Mouse (Mus musculus) CH12.LX (cell line): Measurements from ENCODE around the gene Tspo2. TPM values are rescaled to one million over a fixed set of nuclear protein-coding genes. Genes with fewer than 3 reads are reported as not detected.
A peak's percentile ranks its signal among the peaks of the same experiment; 100 is the strongest.

ENCODE experiments used
- DNase-seq: peaks from one replicate; pipeline ENCODE4 v3.0.0-alpha.2; 2013; ENCODE audit errors: extremely low read depth
- H3K27ac ChIP-seq: 2 replicates; pipeline ENCODE4 v1.5.1; 2012; ENCODE audit warnings: low read depth, mild to moderate bottlenecking, control low read depth, moderate library complexity; ENCODE audit not compliant: insufficient read depth
- H3K27me3 ChIP-seq: replicated peaks from 2 replicates; pipeline ENCODE3; 2012; ENCODE audit warnings: inconsistent platforms
- H3K36me3 ChIP-seq, 2 experiments: replicated peaks in 1 of 2; 2 replicates each; pipeline versions ENCODE3 to v1.6.1; 2012; ENCODE audit warnings: inconsistent platforms in 1 of 2, low read length in 1 of 2, mild to moderate bottlenecking in 1 of 2, mixed read lengths in 1 of 2, moderate library complexity in 1 of 2; ENCODE audit not compliant: control insufficient read depth in 1 of 2, insufficient read depth in 1 of 2
- H3K4me1 ChIP-seq, 2 experiments: 2 replicates each; pipeline ENCODE4 v1.6.1; 2012; ENCODE audit warnings: inconsistent platforms in 1 of 2, moderate library complexity in 1 of 2; ENCODE audit not compliant: insufficient read depth in 2 of 2, control insufficient read depth in 1 of 2
- H3K4me2 ChIP-seq: 2 replicates; pipeline ENCODE4 v1.6.1; 2012; ENCODE audit warnings: low read depth, mild to moderate bottlenecking, control low read depth; ENCODE audit not compliant: poor library complexity, insufficient read depth, severe bottlenecking
- H3K4me3 ChIP-seq, 3 experiments: fragments of 150-350 bp in 1 of 3; sonication (generic) in 1 of 3; replicated peaks in 1 of 3; 2 replicates each; pipeline versions ENCODE3 to v1.5.1; 2011 to 2012; ENCODE audit warnings: low read depth in 2 of 3, low read length in 2 of 3, mild to moderate bottlenecking in 2 of 3, moderate library complexity in 2 of 3, control low read depth in 1 of 3, improper control_type of control experiment in 1 of 3, inconsistent platforms in 1 of 3, mixed read lengths in 1 of 3; ENCODE audit not compliant: poor library complexity in 1 of 3
- H3K79me2 ChIP-seq: replicated peaks from 2 replicates; pipeline ENCODE4 v1.6.1; 2012; ENCODE audit warnings: mild to moderate bottlenecking, moderate library complexity; ENCODE audit not compliant: control insufficient read depth, poor library complexity, insufficient read depth, severe bottlenecking; ENCODE audit errors: extremely low read depth
- H3K9ac ChIP-seq: 2 replicates; pipeline ENCODE4 v1.6.1; 2012; ENCODE audit warnings: low read depth, mild to moderate bottlenecking, control low read depth, moderate library complexity; ENCODE audit not compliant: insufficient read depth
- H3K9me3 ChIP-seq: replicated peaks from 2 replicates; pipeline ENCODE3; 2012; ENCODE audit warnings: low read length, inconsistent platforms, mixed read lengths
- BHLHE40 ChIP-seq: IDR thresholded peaks from 2 replicates; pipeline ENCODE4 v1.6.1; 2011; ENCODE audit warnings: mild to moderate bottlenecking, low read depth, low read length, improper control_type of control experiment
- CHD1 ChIP-seq: IDR thresholded peaks from 2 replicates; pipeline ENCODE4 v1.6.1; 2012; ENCODE audit warnings: low read depth, low read length, improper control_type of control experiment, inconsistent platforms
- CHD2 ChIP-seq: IDR thresholded peaks from 2 replicates; pipeline ENCODE4 v1.6.1; 2011; ENCODE audit warnings: low read length, improper control_type of control experiment
- CTCF ChIP-seq, 2 experiments: IDR thresholded peaks in 1 of 2; conservative IDR thresholded peaks in 1 of 2; 2 replicates each; pipeline ENCODE4 v1.5.1; 2011 to 2012; ENCODE audit warnings: low read depth in 2 of 2, low read length in 2 of 2, improper control_type of control experiment in 1 of 2, inconsistent platforms in 1 of 2, mild to moderate bottlenecking in 1 of 2, moderate library complexity in 1 of 2
- E2F4 ChIP-seq: IDR thresholded peaks from 2 replicates; pipeline ENCODE4 v1.6.1; 2011; ENCODE audit warnings: low read depth, low read length, improper control_type of control experiment; ENCODE audit not compliant: insufficient replicate concordance
- ELF1 ChIP-seq: IDR thresholded peaks from 2 replicates; pipeline ENCODE4 v1.6.1; 2014; ENCODE audit warnings: low read depth, mild to moderate bottlenecking, inconsistent platforms, low read length, improper control_type of control experiment
- EP300 ChIP-seq: IDR thresholded peaks from 2 replicates; pipeline ENCODE4 v1.6.1; 2011; ENCODE audit warnings: low read length, improper control_type of control experiment
- ETS1 ChIP-seq: conservative IDR thresholded peaks from 2 replicates; pipeline ENCODE4 v1.6.1; 2012; ENCODE audit warnings: low read depth, mild to moderate bottlenecking, inconsistent platforms, low read length, improper control_type of control experiment, moderate library complexity
- GABPA ChIP-seq: IDR thresholded peaks from 2 replicates; pipeline ENCODE4 v1.6.1; 2012; ENCODE audit warnings: low read depth, low read length, improper control_type of control experiment, inconsistent platforms; ENCODE audit not compliant: insufficient replicate concordance
- HCFC1 ChIP-seq: IDR thresholded peaks from 2 replicates; pipeline ENCODE4 v1.6.1; 2012; ENCODE audit warnings: low read depth, mild to moderate bottlenecking, inconsistent platforms, low read length, improper control_type of control experiment
- IRF4 ChIP-seq: IDR thresholded peaks from 2 replicates; pipeline ENCODE4 v1.6.1; 2014; ENCODE audit warnings: low read depth, mild to moderate bottlenecking, inconsistent platforms, low read length, improper control_type of control experiment
- JUN ChIP-seq: IDR thresholded peaks from 2 replicates; pipeline ENCODE4 v1.6.1; 2011; ENCODE audit warnings: low read depth, mild to moderate bottlenecking, low read length, improper control_type of control experiment, moderate library complexity; ENCODE audit not compliant: insufficient read depth
- JUND ChIP-seq: conservative IDR thresholded peaks from 2 replicates; pipeline ENCODE4 v1.6.1; 2011; ENCODE audit warnings: low read depth, low read length, improper control_type of control experiment
- KAT2A ChIP-seq: IDR thresholded peaks from 2 replicates; pipeline ENCODE4 v1.6.1; 2012; ENCODE audit warnings: low read length, improper control_type of control experiment, inconsistent platforms; ENCODE audit not compliant: insufficient replicate concordance
- MAFK ChIP-seq: IDR thresholded peaks from 2 replicates; pipeline ENCODE4 v1.6.1; 2011; ENCODE audit warnings: low read length, improper control_type of control experiment; ENCODE audit not compliant: insufficient replicate concordance
- MAX ChIP-seq: IDR thresholded peaks from 2 replicates; pipeline ENCODE4 v1.6.1; 2011; ENCODE audit warnings: low read length, improper control_type of control experiment
- MAZ ChIP-seq: IDR thresholded peaks from 2 replicates; pipeline ENCODE4 v1.6.1; 2012; ENCODE audit warnings: low read depth, mild to moderate bottlenecking, inconsistent platforms, low read length, improper control_type of control experiment, moderate library complexity
- MEF2A ChIP-seq: IDR thresholded peaks from 2 replicates; pipeline ENCODE4 v1.6.1; 2014; ENCODE audit warnings: low read depth, mild to moderate bottlenecking, inconsistent platforms, low read length, improper control_type of control experiment, borderline replicate concordance
- MXI1 ChIP-seq: IDR thresholded peaks from 2 replicates; pipeline ENCODE4 v1.6.1; 2011; ENCODE audit warnings: mild to moderate bottlenecking, low read depth, low read length, improper control_type of control experiment
- MYC ChIP-seq: IDR thresholded peaks from 2 replicates; pipeline ENCODE4 v1.6.1; 2011; ENCODE audit warnings: low read depth, mild to moderate bottlenecking, improper control_type of control experiment, low read length
- NELFE ChIP-seq: IDR thresholded peaks from 2 replicates; pipeline ENCODE4 v1.6.1; 2011; ENCODE audit warnings: low read depth, low read length, improper control_type of control experiment
- NRF1 ChIP-seq: IDR thresholded peaks from 2 replicates; pipeline ENCODE4 v1.6.1; 2014; ENCODE audit warnings: low read depth, mild to moderate bottlenecking, inconsistent platforms, low read length, improper control_type of control experiment, moderate library complexity
- PAX5 ChIP-seq: IDR thresholded peaks from 2 replicates; pipeline ENCODE4 v1.6.1; 2012; ENCODE audit warnings: low read length, inconsistent platforms, mixed read lengths
- POLR2A ChIP-seq: IDR thresholded peaks from 2 replicates; pipeline ENCODE4 v1.6.1; 2011; ENCODE audit warnings: low read depth, mild to moderate bottlenecking, improper control_type of control experiment, low read length
- POLR2AphosphoS2 ChIP-seq: IDR thresholded peaks from 2 replicates; pipeline ENCODE4 v1.6.1; 2011; ENCODE audit warnings: low read depth, low read length, improper control_type of control experiment
- RAD21 ChIP-seq: IDR thresholded peaks from 2 replicates; pipeline ENCODE4 v1.6.1; 2011; ENCODE audit warnings: low read depth, mild to moderate bottlenecking, low read length, improper control_type of control experiment, moderate library complexity
- RCOR1 ChIP-seq: conservative IDR thresholded peaks from 2 replicates; pipeline ENCODE4 v1.6.1; 2012; ENCODE audit warnings: low read depth, mild to moderate bottlenecking, inconsistent platforms, low read length, improper control_type of control experiment
- SIN3A ChIP-seq: IDR thresholded peaks from 2 replicates; pipeline ENCODE4 v1.6.1; 2012; ENCODE audit warnings: low read length, improper control_type of control experiment, inconsistent platforms
- SMC3 ChIP-seq: IDR thresholded peaks from 2 replicates; pipeline ENCODE4 v1.6.1; 2011; ENCODE audit warnings: low read depth, low read length, improper control_type of control experiment
- TBP ChIP-seq: conservative IDR thresholded peaks from 2 replicates; pipeline ENCODE4 v1.6.1; 2011; ENCODE audit warnings: low read depth, low read length, improper control_type of control experiment
- TCF12 ChIP-seq: IDR thresholded peaks from 2 replicates; pipeline ENCODE4 v1.6.1; 2014; ENCODE audit warnings: low read depth, mild to moderate bottlenecking, inconsistent platforms, low read length, improper control_type of control experiment
- UBTF ChIP-seq: IDR thresholded peaks from 2 replicates; pipeline ENCODE4 v1.6.1; 2012; ENCODE audit warnings: low read depth, mild to moderate bottlenecking, inconsistent platforms, low read length, improper control_type of control experiment, moderate library complexity
- USF1 ChIP-seq: IDR thresholded peaks from 2 replicates; pipeline ENCODE4 v1.6.1; 2014; ENCODE audit warnings: low read depth, mild to moderate bottlenecking, inconsistent platforms, low read length, improper control_type of control experiment
- USF2 ChIP-seq: conservative IDR thresholded peaks from 2 replicates; pipeline ENCODE4 v1.6.1; 2011; ENCODE audit warnings: low read depth, low read length, improper control_type of control experiment
- ZC3H11A ChIP-seq: IDR thresholded peaks from 2 replicates; pipeline ENCODE4 v1.6.1; 2012; ENCODE audit warnings: low read depth, mild to moderate bottlenecking, inconsistent platforms, low read length, improper control_type of control experiment
- ZKSCAN1 ChIP-seq: IDR thresholded peaks from 2 replicates; pipeline ENCODE4 v1.6.1; 2012; ENCODE audit warnings: low read depth, inconsistent platforms, low read length, improper control_type of control experiment, borderline replicate concordance
- ZMIZ1 ChIP-seq: IDR thresholded peaks from 2 replicates; pipeline ENCODE4 v1.6.1; 2012; ENCODE audit warnings: low read depth, mild to moderate bottlenecking, inconsistent platforms, low read length, improper control_type of control experiment
- ZNF384 ChIP-seq: IDR thresholded peaks from 2 replicates; pipeline ENCODE4 v1.6.1; 2012; ENCODE audit warnings: low read depth, low read length, improper control_type of control experiment, inconsistent platforms
- dilution Hi-C: fragments of 300-500 bp; cut with MboI; formaldehyde crosslinking; loops from 2 replicates; pipeline ENCODE4 v1.14.3; 2020; ENCODE audit warnings: low sequenced_read_pairs; ENCODE audit not compliant: extremely low pct_unique_long_range_greater_than_20kb, extremely low pct_ligation_motif_present
- in situ Hi-C: fragments of 300-500 bp; cut with MboI; formaldehyde crosslinking; loops from 3 replicates; pipeline ENCODE4 v1.14.3; 2019; ENCODE audit warnings: low sequenced_read_pairs, low pct_ligation_motif_present, low pct_unique_long_range_greater_than_20kb, mixed read lengths
- polyA plus RNA-seq: library from polyadenylated mRNA; unstranded; fragments of >175 nt; gene quantifications from 2 replicates; pipeline ENCODE4 v1.2.1, GENCODE M21; 2012; ENCODE audit warnings: low read depth; ENCODE audit not compliant: insufficient read length
- total RNA-seq, 2 experiments: library from RNA; depleted of rRNA; stranded (reverse); fragments of 300-350 nt in 1 of 2; fragments of >200 nt in 1 of 2; gene quantifications; 2 replicates each; pipeline ENCODE4 v1.2.3; 2012 to 2014

The Tspo2 gene
- total and polyA plus RNA-seq, 3 experiments: not detected

- DNase-seq: peak; percentile 77
- in situ Hi-C loops: no loop called here
- TF ChIP-seq MAZ (0 out of 2 replicates have a peak, but pooled peaks have one; percentile 32), UBTF (peak; percentile 69; the same call in 1 of the 2 replicates), ELF1 (peak; percentile 68), BHLHE40 (0 out of 2 replicates have a peak, but pooled peaks have one; percentile 33), ZKSCAN1 (no peak), CHD2 (peak; percentile 36; the same call in 1 of the 2 replicates), USF2 (no peak), TCF12 (peak; percentile 58), ETS1 (no peak; the same call in 1 of the 2 replicates), E2F4 (no peak), MYC (0 out of 2 replicates have a peak, but pooled peaks have one; percentile 21), RCOR1 (no peak), JUND (no peak), MEF2A (no peak), HCFC1 (peak; percentile 45; the same call in 1 of the 2 replicates), MAX (peak; percentile 70), CHD1 (peak; percentile 77), NRF1 (peak; percentile 41; the same call in 1 of the 2 replicates), JUN (no peak), POLR2A (peak; percentile 1; the same call in 1 of the 2 replicates), KAT2A (0 out of 2 replicates have a peak, but pooled peaks have one; percentile 52), PAX5 (no peak), ZMIZ1 (peak; percentile 35), RAD21 (no peak), NELFE (peak; percentile 75), USF1 (no peak), MXI1 (peak; percentile 91), MAFK (no peak), POLR2AphosphoS2 (peak; percentile 91), GABPA (no peak), CTCF (conservative IDR thresholded peaks at IDR 0.05 in 1 of 2, IDR thresholded peaks at IDR 0.05 in 1 of 2; ENCODE audit: low read depth in 2 of 2, low read length in 2 of 2) (no peak), SIN3A (peak; percentile 77), ZNF384 (0 out of 2 replicates have a peak, but pooled peaks have one; percentile 16), EP300 (peak; percentile 18; the same call in 1 of the 2 replicates), ZC3H11A (no peak), SMC3 (no peak), TBP (peak; percentile 68; the same call in 1 of the 2 replicates), IRF4 (no peak)
- TF ChIP-seq, all 38 proteins: peak for 21
- Histone ChIP-seq H3K4me3 (peak overlapping the region; percentile 85 to 97 (median 88)), H3K36me3 (peaks cover 8 to 50% of the 10 kb centered on the region in 2 experiments), H3K4me1 (peaks cover 17 to 57% of the 10 kb centered on the region in 2 experiments), H3K9me3 (no peaks in the 10 kb centered on the region), H3K27ac (peak overlapping the region; percentile 97), H3K79me2 (peaks cover 58% of the 10 kb centered on the region), H3K4me2 (peak overlapping the region; percentile 96), H3K9ac (peak overlapping the region; percentile 96), H3K27me3 (no peaks in the 10 kb centered on the region)
- dilution Hi-C loops: no loop called here
These were observed 42.6 kb downstream of the Tspo2 start for GRCm38 (mm10) chr17:48408526-48409291.
